Mouse (Mus musculus) megakaryocyte, embryonic 14.5 days (primary cell): ENCODE results near the gene Prkaa2.

Source experiments
- FLI1 ChIP-seq: IDR thresholded peaks from 2 replicates; pipeline ENCODE4 v1.6.1; 2012; ENCODE audit warnings: low read length, inconsistent platforms, mixed read lengths
- GATA1 ChIP-seq: IDR thresholded peaks from 3 replicates; pipeline ENCODE4 v1.6.1; 2012; ENCODE audit warnings: mixed read lengths, low read length, inconsistent platforms, borderline replicate concordance

GRCm38 (mm10) chr4:105033153-105033552 lies 76.5 kb downstream of the Prkaa2 start:
- no peak for TF ChIP-seq GATA1
- TF ChIP-seq FLI1: no peak
